Mouse (Mus musculus): ENCODE measurements around the gene Vmn1r2.
"Not testable (repeated sequence)": the region's sequence is repeated elsewhere in the genome, so short reads cannot be mapped to it uniquely, and the experiment has no call there.

DNA sequence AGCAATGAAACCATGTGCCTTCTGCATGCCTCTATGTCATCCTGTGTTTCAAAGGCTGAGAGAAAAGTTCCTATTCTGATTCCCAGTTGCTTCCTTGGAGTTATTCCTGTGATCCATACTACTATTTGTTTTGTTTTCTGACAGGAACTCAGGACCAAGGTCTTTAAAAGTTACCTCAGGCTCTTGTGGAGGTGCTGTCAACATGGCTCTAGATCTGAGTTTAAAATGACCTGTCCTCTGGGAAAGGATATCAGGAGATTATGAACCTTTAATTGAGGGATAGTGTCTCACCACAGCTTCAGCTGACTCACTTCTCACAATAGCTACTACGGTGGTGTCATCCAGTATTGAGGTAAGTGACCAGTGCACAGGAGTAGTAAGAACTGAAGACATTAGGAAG is at the start of gene Vmn1r2:
- TF ChIP-seq EP300, CTCF (IDR thresholded peaks at IDR 0.05): not testable (repeated sequence)
